Mouse (Mus musculus) forebrain, embryonic 11.5 days (tissue): Measurements from ENCODE around the gene Vat1l. TPM values are rescaled to one million over a fixed set of nuclear protein-coding genes. Genes with fewer than 3 reads are reported as not detected.

ENCODE experiments used
- polyA plus RNA-seq: library from polyadenylated mRNA; unstranded; fragments of >200 nt; fragmentation: Nextera tagmentation; extraction: Ambion mirVana; gene quantifications from 2 replicates; pipeline ENCODE4 v1.2.1, GENCODE M21; 2014

The Vat1l gene
- polyA plus RNA-seq, 1 experiment from 2014 or later, result 9.6 TPM

Other genes starting within 250 kb of the Vat1l start
- gene Nudt7, start 72.1 kb upstream of the Vat1l start, polyA plus RNA-seq, result 9.5 and 10.6 TPM in 2 replicates
- not detected in 2 replicates for gene Clec3a, start 212.5 kb downstream of the Vat1l start, polyA plus RNA-seq
- gene Wwox, start 234.0 kb downstream of the Vat1l start, polyA plus RNA-seq, result 13.6 and 13.8 TPM in 2 replicates